Mouse (Mus musculus) forebrain, postnatal 0 days (tissue): ENCODE data around the gene Atp2a1. TPM values are rescaled to one million over a fixed set of nuclear protein-coding genes. Genes with fewer than 3 reads are reported as not detected.

ENCODE experiments used
- ATAC-seq: fragments of 200-750 bp; cut with Nextera tagmentation; 2 replicates; pipeline ENCODE4 v1.8.0; 2017; ENCODE audit warnings: mild to moderate bottlenecking, moderate library complexity
- DNase-seq: peaks from one replicate; pipeline ENCODE4 v3.0.0-alpha.2; 2015
- H3K27ac ChIP-seq: fragments of 300-500 bp; sonication (generic); 2 replicates; pipeline ENCODE4 v1.5.1; 2014; ENCODE audit warnings: low read depth, mild to moderate bottlenecking, antibody characterized with exemption, low read length, moderate library complexity, mixed read lengths
- H3K27me3 ChIP-seq: fragments of 300-500 bp; sonication (generic); 2 replicates; pipeline ENCODE4 v1.6.1; 2014; ENCODE audit warnings: mild to moderate bottlenecking, low read length, mixed read lengths; ENCODE audit not compliant: insufficient read depth
- H3K36me3 ChIP-seq: fragments of 300-500 bp; sonication (generic); 2 replicates; pipeline ENCODE4 v1.6.1; 2014; ENCODE audit warnings: mild to moderate bottlenecking, moderate library complexity; ENCODE audit not compliant: insufficient read depth
- H3K4me1 ChIP-seq: fragments of 300-500 bp; sonication (generic); 2 replicates; pipeline ENCODE4 v1.6.1; 2014; ENCODE audit warnings: antibody characterized with exemption; ENCODE audit not compliant: insufficient read depth
- H3K4me2 ChIP-seq: fragments of 300-500 bp; sonication (generic); 2 replicates; pipeline ENCODE4 v1.6.1; 2014; ENCODE audit warnings: low read depth, mild to moderate bottlenecking, moderate library complexity
- H3K4me3 ChIP-seq: fragments of 300-500 bp; sonication (generic); 2 replicates; pipeline ENCODE4 v1.5.1; 2014; ENCODE audit warnings: low read depth, low read length, mixed read lengths
- H3K9ac ChIP-seq: fragments of 300-500 bp; sonication (generic); 2 replicates; pipeline ENCODE4 v1.6.1; 2014; ENCODE audit warnings: mild to moderate bottlenecking
- H3K9me3 ChIP-seq: fragments of 300-500 bp; sonication (generic); 2 replicates; pipeline ENCODE4 v1.6.1; 2016; ENCODE audit warnings: low read length
- CTCF ChIP-seq: sonication (generic); IDR thresholded peaks from 2 replicates; pipeline ENCODE4 v1.5.1; 2016; ENCODE audit warnings: antibody characterized with exemption, control low read depth, low read depth
- WGBS: fragments of 180-500 bp; shearing (Covaris S2); extraction: QIAGEN DNeasy Blood & Tissue Kit; methylation state at CpG from one replicate; pipeline ENCODE4 v1.1.7; 2014; 5-methylcytosine and 5-hydroxymethylcytosine counted together
- polyA plus RNA-seq: library from polyadenylated mRNA; unstranded; fragments of >200 nt; fragmentation: Nextera tagmentation; extraction: Ambion mirVana; gene quantifications from 2 replicates; pipeline ENCODE4 v1.2.1, GENCODE M21; 2015
- total RNA-seq: library from RNA; depleted of rRNA; stranded (reverse); fragments of >200 nt; gene quantifications from 2 replicates; pipeline ENCODE4 v1.2.3, GENCODE M21; 2014

Gene Atp2a1
- total and polyA plus RNA-seq, 2 experiments from 2014 or later = 0.24 to 0.45 TPM

GRCm38 (mm10) chr7:126502023-126502741 is 39.3 kb upstream of the Atp2a1 start:
- no peak for TF ChIP-seq CTCF
- 4% methylated on average over 52 of the region's 57 CpGs for WGBS
- peak; percentile 90 for ATAC-seq

GRCm38 (mm10) chr7:126501684-126502022 is 38.7 kb upstream of the Atp2a1 start:
- no peak for TF ChIP-seq CTCF
- Histone ChIP-seq H3K36me3 (peaks cover 45% of the 10 kb centered on the region), H3K9me3 (no peaks in the 10 kb centered on the region), H3K4me3 (peak overlapping the region; percentile 96), H3K27me3 (no peaks in the 10 kb centered on the region), H3K27ac (peak overlapping the region; percentile 96), H3K4me1 (peaks cover 5% of the 10 kb centered on the region; the same call in 1 of the 2 replicates), H3K9ac (peak overlapping the region; percentile 71), H3K4me2 (peak overlapping the region; percentile 60)
- WGBS = 3% methylated on average over 9 of the region's 9 CpGs
- DNase-seq (no peak), ATAC-seq (no peak)

More at GRCm38 (mm10) chr7:126502023-126502741, 39.3 kb upstream of the Atp2a1 start:
- Histone ChIP-seq H3K4me1 (peaks cover 5% of the 10 kb centered on the region; the same call in 1 of the 2 replicates), H3K36me3 (peaks cover 39% of the 10 kb centered on the region), H3K9ac (peak overlapping the region; percentile 98), H3K9me3 (no peaks in the 10 kb centered on the region), H3K27me3 (no peaks in the 10 kb centered on the region), H3K4me3 (peak overlapping the region; percentile 96), H3K4me2 (peak overlapping the region; percentile 60), H3K27ac (peak overlapping the region; percentile 96)
- peak; percentile 98 for DNase-seq

- Histone ChIP-seq H3K4me2 (no peak overlapping the region), H3K36me3 (peaks cover 67% of the 10 kb centered on the region), H3K9me3 (no peaks in the 10 kb centered on the region), H3K4me3 (no peak overlapping the region), H3K27ac (no peak overlapping the region), H3K27me3 (no peaks in the 10 kb centered on the region), H3K4me1 (peaks cover 5% of the 10 kb centered on the region; the same call in 1 of the 2 replicates), H3K9ac (no peak overlapping the region)
- no peak for TF ChIP-seq CTCF
- DNase-seq (no peak), ATAC-seq (no peak)
- WGBS = 96% methylated on average over 7 of the region's 7 CpGs
These were observed 36.5 kb upstream of the Atp2a1 start for GRCm38 (mm10) chr7:126499416-126499815.

- WGBS = 89% methylated on average over 12 of the region's 12 CpGs
- no peaks in the 10 kb centered on the region for H3K9me3 ChIP-seq
- no peak overlapping the region for H3K9ac ChIP-seq
- no peak overlapping the region for H3K4me3 ChIP-seq
- TF ChIP-seq CTCF = no peak
- DNase-seq (no peak), ATAC-seq (no peak)
- H3K36me3 ChIP-seq = peaks cover 81% of the 10 kb centered on the region
- H3K4me1 ChIP-seq = 0 out of 2 replicates have a peak, but pooled peaks cover 5% of the 10 kb centered on the region
- no peak overlapping the region for H3K4me2 ChIP-seq
- no peak overlapping the region for H3K27ac ChIP-seq
- H3K27me3 ChIP-seq = no peaks in the 10 kb centered on the region
These were observed 35.1 kb upstream of the Atp2a1 start for GRCm38 (mm10) chr7:126497966-126498365.

- DNase-seq (no peak), ATAC-seq (no peak)
- H3K27me3 ChIP-seq = no peaks in the 10 kb centered on the region
- H3K36me3 ChIP-seq = peaks cover 95% of the 10 kb centered on the region
- WGBS = 90% methylated on average over 5 of the region's 5 CpGs
- H3K4me2 ChIP-seq = no peak overlapping the region
- TF ChIP-seq CTCF = no peak
- H3K4me3 ChIP-seq = no peak overlapping the region
- no peak overlapping the region for H3K9ac ChIP-seq
- H3K27ac ChIP-seq = no peak overlapping the region
- 0 out of 2 replicates have a peak, but pooled peaks cover 5% of the 10 kb centered on the region for H3K4me1 ChIP-seq
- H3K9me3 ChIP-seq = no peaks in the 10 kb centered on the region
These were observed 33.6 kb upstream of the Atp2a1 start for GRCm38 (mm10) chr7:126496475-126496874.

GRCm38 (mm10) chr7:126494120-126494519 is 31.2 kb upstream of the Atp2a1 start:
- 92% methylated on average over 6 of the region's 6 CpGs for WGBS
- H3K27me3 ChIP-seq = no peaks in the 10 kb centered on the region
- no peak overlapping the region for H3K27ac ChIP-seq
- H3K4me3 ChIP-seq = no peak overlapping the region
- no peak for TF ChIP-seq CTCF
- ATAC-seq (no peak), DNase-seq (no peak)
- H3K9me3 ChIP-seq = no peaks in the 10 kb centered on the region
- H3K36me3 ChIP-seq = peaks cover 97% of the 10 kb centered on the region
- no peak overlapping the region for H3K9ac ChIP-seq
- no peaks in the 10 kb centered on the region for H3K4me1 ChIP-seq
- no peak overlapping the region for H3K4me2 ChIP-seq

GRCm38 (mm10) chr7:126491973-126492372 is 29.1 kb upstream of the Atp2a1 start:
- Histone ChIP-seq H3K36me3 (peaks cover 82% of the 10 kb centered on the region), H3K4me3 (no peak overlapping the region), H3K9ac (no peak overlapping the region), H3K9me3 (no peaks in the 10 kb centered on the region), H3K4me2 (no peak overlapping the region), H3K27ac (no peak overlapping the region), H3K4me1 (peaks cover 5% of the 10 kb centered on the region; the same call in 1 of the 2 replicates), H3K27me3 (no peaks in the 10 kb centered on the region)
- DNase-seq (no peak), ATAC-seq (no peak)
- 64% methylated on average over 11 of the region's 11 CpGs for WGBS
- TF ChIP-seq CTCF = no peak
